Mouse (Mus musculus) T-helper 2 cell (primary cell): ENCODE data around the gene Gm8897.

Source experiments
- in situ Hi-C: fragments of 300-600 bp; cut with MboI, MseI; formaldehyde crosslinking; loops from one replicate; pipeline ENCODE4 v1.15.1; 2025; ENCODE audit warnings: high pct_unique_total_duplicates

Gm8897 gene

GRCm38 (mm10) chr5:11416118-11416517 is at the start of gene Gm8897:
TSS of gene Gm8897 (plus strand) at chr5:11416418.
- in situ Hi-C loops = loop anchor here (25.0 kb wide), 1 partner anchor 421 kb away; the partner anchor contains the start of gene Gm6465

GRCm38 (mm10) chr5:11416691-11417090 is 473 bp downstream of the Gm8897 start:
- in situ Hi-C loops = loop anchor here (25.0 kb wide), 1 partner anchor 421 kb away; the partner anchor contains the start of gene Gm6465
